ENCODE assay signal across 7 mouse cellular contexts in the genomic region with DNA sequence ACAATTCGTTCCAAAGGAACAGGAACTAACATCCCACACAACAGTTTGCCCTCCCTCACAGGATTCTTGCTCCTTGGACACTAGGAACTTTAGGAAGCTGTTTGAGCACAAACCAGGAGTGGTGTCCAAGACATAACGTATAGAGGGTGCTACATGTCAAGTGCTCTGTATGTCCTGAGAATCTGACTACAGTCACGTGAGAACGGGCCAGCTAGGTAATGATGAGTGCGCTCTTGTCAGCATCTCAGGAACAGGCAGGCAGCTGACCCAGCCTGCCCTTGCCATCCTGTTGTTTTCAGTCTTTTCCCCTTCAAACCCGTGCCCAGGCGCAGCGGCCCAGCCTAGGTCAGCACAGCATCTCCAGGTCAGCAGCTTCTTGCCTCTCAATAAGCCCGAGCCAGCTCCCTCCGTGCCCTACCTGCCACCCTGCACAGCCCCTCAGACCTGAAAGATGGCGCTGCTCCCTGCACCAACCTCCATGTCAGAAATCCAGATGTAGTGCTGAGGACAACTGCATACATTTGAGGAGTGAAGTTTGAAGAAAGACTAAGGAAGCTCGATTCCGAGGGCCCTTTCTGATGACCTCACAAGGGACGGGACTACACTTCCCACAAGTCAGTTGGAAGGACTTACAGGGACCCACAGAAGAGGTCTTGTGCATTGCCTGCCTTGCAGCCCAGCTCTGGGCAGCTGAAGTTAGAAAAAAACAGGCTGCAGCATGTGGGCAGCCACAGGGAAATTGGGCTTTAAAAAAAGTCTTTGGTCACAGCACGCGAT. TPM values are rescaled to one million over a fixed set of nuclear protein-coding genes. Genes with fewer than 3 reads are reported as not detected.
DNase-seq lines count a peak whose midpoint lies in the region; ATAC-seq lines count a peak whose summit lies in the region.
"Not testable (repeated sequence)": the region's sequence is repeated elsewhere in the genome, so short reads cannot be mapped to it uniquely, and the experiment has no call there.

No protein-coding gene starts in this region.

- peak overlapping the region; percentile 68 for H3K4me2 ChIP-seq in intestine, embryonic 16.5 days (ENCODE audit: low read depth, low read length)
- peak overlapping the region; percentile 57 for H3K4me2 ChIP-seq in midbrain, embryonic 11.5 days

- H3K4me3 ChIP-seq in intestine, embryonic 16.5 days (ENCODE audit: low read length): peak overlapping the region; percentile 74
- peak overlapping the region; percentile 61 for H3K4me3 ChIP-seq in midbrain, embryonic 11.5 days (ENCODE audit: low read depth, low read length)

- H3K9ac ChIP-seq in intestine, embryonic 16.5 days (ENCODE audit: low read depth, low read length): peak overlapping the region; percentile 81
- H3K9ac ChIP-seq in midbrain, embryonic 11.5 days (ENCODE audit: low read length): peak overlapping the region; percentile 80

- DNase-seq in adrenal gland, adult 8-10 months: peak; percentile 86
- peak; percentile 80 for DNase-seq in embryo, embryonic 9.5 days (ENCODE audit: extremely low spot score)
- DNase-seq in gastrocnemius, postnatal 4 days (ENCODE audit: low spot score in 2 of 2): peak; percentile 41 to 80
- peak; percentile 89 for DNase-seq in left cerebral cortex, postnatal 36 days (ENCODE audit: low spot score in 2 of 2)
- DNase-seq in midbrain, embryonic 11.5 days (ENCODE audit: low spot score, missing footprints): peak; percentile 97
- peak; percentile 85 for DNase-seq in skeletal muscle tissue, adult 2 months (ENCODE audit: low read depth, low spot score)

- not testable (repeated sequence) for H3K4me1 ChIP-seq in intestine, embryonic 16.5 days (ENCODE audit: control insufficient read depth, insufficient read depth, low read length); midbrain, embryonic 11.5 days (ENCODE audit: control insufficient read depth, insufficient read depth, low read length)

- not testable (repeated sequence) for H3K9me3 ChIP-seq in intestine, embryonic 16.5 days (ENCODE audit: control insufficient read depth, low read length); midbrain, embryonic 11.5 days (ENCODE audit: control insufficient read depth, low read length)

- ATAC-seq in intestine, embryonic 16.5 days: peak; percentile 100
- ATAC-seq in midbrain, embryonic 11.5 days (ENCODE audit: low FRiP score): peak; percentile 100

- WGBS in intestine, embryonic 16.5 days: 11% methylated on average over 16 of the region's 16 CpGs
- WGBS in midbrain, embryonic 11.5 days: 15% methylated on average over 16 of the region's 16 CpGs

- H3K36me3 ChIP-seq in intestine, embryonic 16.5 days (ENCODE audit: control insufficient read depth, insufficient read depth, low read length); midbrain, embryonic 11.5 days (ENCODE audit: control insufficient read depth, insufficient read depth, low read length): not testable (repeated sequence)

- H3K27ac ChIP-seq in intestine, embryonic 16.5 days (ENCODE audit: low read length); midbrain, embryonic 11.5 days (ENCODE audit: low read depth, low read length): not testable (repeated sequence)

- H3K27me3 ChIP-seq in intestine, embryonic 16.5 days (replicated peaks; ENCODE audit: control insufficient read depth, insufficient read depth, low read length); midbrain, embryonic 11.5 days (ENCODE audit: control insufficient read depth, insufficient read depth, low read length): not testable (repeated sequence)

- intact Hi-C loops in left cerebral cortex, postnatal 36 days (cut with DNase I): loop anchor here (1.0 kb wide), 2 partner anchors 41 to 46 kb away; partner anchors contain the start of genes Gm49345 and Zfp729a

RNA-seq across cellular contexts. Expression of gene Zfp738, which starts 3.7 kb away (rescaled TPM):
- total RNA-seq in adrenal gland, adult 8-10 months (2022): 10 to 100 TPM; 12.6 to 19.6 (median 16.1) TPM
- 1 to 10 TPM; 6.4 to 7.1 TPM for total RNA-seq in gastrocnemius, postnatal 4 days (2021)
- 7.4 and 9.2 TPM in 2 replicates for polyA plus RNA-seq in intestine, embryonic 16.5 days (2015; fragmentation: Nextera tagmentation; extraction: Ambion mirVana)
- total RNA-seq in left cerebral cortex, postnatal 36 days (2021): 10 to 100 TPM; 22.0 to 28.2 TPM
- polyA plus RNA-seq in midbrain, embryonic 11.5 days (2014; fragmentation: Nextera tagmentation; extraction: Ambion mirVana): 10.5 and 13.4 TPM in 2 replicates

RNA-seq across cellular contexts. Expression of gene Zfp729a, which starts 45.6 kb away (rescaled TPM):
- total RNA-seq in adrenal gland, adult 8-10 months (2022): 10 to 100 TPM in 2 of 4 experiments, 1 to 10 TPM in 2; 7.3 to 10.5 (median 9.2) TPM
- total RNA-seq in gastrocnemius, postnatal 4 days (2021): 1 to 10 TPM; 4.6 to 4.8 TPM
- 1.8 and 3.0 TPM in 2 replicates for polyA plus RNA-seq in intestine, embryonic 16.5 days (2015; fragmentation: Nextera tagmentation; extraction: Ambion mirVana)
- total RNA-seq in left cerebral cortex, postnatal 36 days (2021): 1 to 10 TPM; 7.5 to 10.0 TPM
- polyA plus RNA-seq in midbrain, embryonic 11.5 days (2014; fragmentation: Nextera tagmentation; extraction: Ambion mirVana): 2.6 and 5.0 TPM in 2 replicates

RNA-seq across cellular contexts. Expression of gene Gm49345, which starts 45.6 kb away (rescaled TPM):
- total RNA-seq in adrenal gland, adult 8-10 months (2022): 1 to 10 TPM in 1 of 4 experiments, under 1 TPM in 3; 0.44 to 2.4 (median 0.78) TPM
- under 1 TPM; 0.61 to 0.62 TPM for total RNA-seq in gastrocnemius, postnatal 4 days (2021)
- polyA plus RNA-seq in intestine, embryonic 16.5 days (2015; fragmentation: Nextera tagmentation; extraction: Ambion mirVana): not detected in 2 replicates
- 1 to 10 TPM in 1 of 2 experiments, under 1 TPM in 1; 0.82 to 2.1 TPM for total RNA-seq in left cerebral cortex, postnatal 36 days (2021)
- polyA plus RNA-seq in midbrain, embryonic 11.5 days (2014; fragmentation: Nextera tagmentation; extraction: Ambion mirVana): 0.27 TPM in 1 of 2 replicates, not detected in the other

RNA-seq across cellular contexts. Expression of gene Zfp65, which starts 45.8 kb away (rescaled TPM):
- 10 to 100 TPM; 12.1 to 14.5 (median 12.7) TPM for total RNA-seq in adrenal gland, adult 8-10 months (2022)
- total RNA-seq in gastrocnemius, postnatal 4 days (2021): 1 to 10 TPM; 6.1 to 7.6 TPM
- 4.5 and 5.3 TPM in 2 replicates for polyA plus RNA-seq in intestine, embryonic 16.5 days (2015; fragmentation: Nextera tagmentation; extraction: Ambion mirVana)
- total RNA-seq in left cerebral cortex, postnatal 36 days (2021): 10 to 100 TPM; 10.9 to 14.9 TPM
- 5.7 TPM in 2 replicates for polyA plus RNA-seq in midbrain, embryonic 11.5 days (2014; fragmentation: Nextera tagmentation; extraction: Ambion mirVana)
